Mouse (Mus musculus): ENCODE measurements around the gene Ssbp3.

DNA sequence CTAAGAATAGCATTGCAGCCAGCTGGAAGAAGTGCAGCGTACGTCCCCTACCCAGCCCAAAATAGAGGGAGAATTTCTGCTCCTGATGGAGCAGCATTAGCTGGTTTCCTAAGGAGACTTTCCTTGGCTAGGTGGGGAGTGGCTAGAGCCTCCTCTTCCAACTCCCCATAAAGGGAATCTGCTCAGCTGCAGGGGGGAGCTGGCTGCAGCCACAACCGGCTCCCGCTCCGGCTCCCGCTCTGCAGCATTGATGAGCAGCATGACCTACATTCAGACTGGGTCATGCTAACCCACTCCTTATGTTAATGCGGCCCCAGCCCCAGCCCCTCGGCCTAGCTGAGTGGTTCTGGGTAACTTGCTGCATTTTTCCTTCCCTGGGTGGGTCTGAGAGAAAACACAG lies 128.8 kb downstream of the Ssbp3 start:
- TF ChIP-seq POLR2A (IDR thresholded peaks at IDR 0.05; ENCODE audit: extremely low read depth, insufficient read depth, low read length) (no peak), CTCF (IDR thresholded peaks at IDR 0.05; ENCODE audit: low read depth, low read length) (no peak)
